Mouse (Mus musculus) small intestine, adult 2 months (tissue): ENCODE data around the gene Myl7. TPM values are rescaled to one million over a fixed set of nuclear protein-coding genes. Genes with fewer than 3 reads are reported as not detected.
A peak's percentile ranks its signal among the peaks of the same experiment; 100 is the strongest.

Source experiments
- H3K27ac ChIP-seq: fragments of 200-500 bp; 2 replicates; pipeline ENCODE4 v1.5.1; 2012; ENCODE audit warnings: low read depth, low read length, control low read depth, inconsistent platforms; ENCODE audit not compliant: insufficient read depth
- H3K27me3 ChIP-seq: fragments of 200-500 bp; 2 replicates; pipeline ENCODE4 v1.6.1; 2012; ENCODE audit warnings: mild to moderate bottlenecking, moderate library complexity, low read length, inconsistent platforms; ENCODE audit not compliant: control insufficient read depth, insufficient read depth
- H3K36me3 ChIP-seq: fragments of 200-500 bp; 2 replicates; pipeline ENCODE4 v1.6.1; 2012; ENCODE audit warnings: mild to moderate bottlenecking, low read length, control low read depth, inconsistent platforms; ENCODE audit not compliant: control insufficient read depth, insufficient read depth
- H3K4me1 ChIP-seq: fragments of 200-500 bp; 2 replicates; pipeline ENCODE4 v1.6.1; 2012; ENCODE audit warnings: low read length, inconsistent platforms, mixed read lengths; ENCODE audit not compliant: control insufficient read depth, insufficient read depth, insufficient read length
- H3K4me3 ChIP-seq: fragments of 200-500 bp; 2 replicates; pipeline ENCODE4 v1.5.1; 2012; ENCODE audit warnings: low read depth, mild to moderate bottlenecking, control low read depth, inconsistent platforms, low read length, moderate library complexity
- CTCF ChIP-seq: fragments of 200-500 bp; IDR thresholded peaks from 2 replicates; pipeline ENCODE4 v1.5.1; 2012; ENCODE audit warnings: low read depth, mild to moderate bottlenecking, control low read depth, inconsistent platforms, low read length, moderate library complexity, mixed read lengths; ENCODE audit not compliant: insufficient replicate concordance, insufficient read length; ENCODE audit errors: extremely low read depth
- POLR2A ChIP-seq: fragments of 200-500 bp; IDR thresholded peaks from 2 replicates; pipeline ENCODE4 v1.6.1; 2012; ENCODE audit warnings: low read depth, mild to moderate bottlenecking, control low read depth, inconsistent platforms, low read length, moderate library complexity
- WGBS: fragments of 180-500 bp; shearing (Covaris S2); methylation state at CpG from one replicate; pipeline ENCODE4 v1.1.7; 2018; 5-methylcytosine and 5-hydroxymethylcytosine counted together
- polyA plus RNA-seq: library from polyadenylated mRNA; depleted of rRNA; stranded (reverse); fragments of >200 nt; gene quantifications from 2 replicates; pipeline ENCODE4 v1.2.3, GENCODE M21; 2012

The Myl7 gene
- polyA plus RNA-seq, 1 experiment, result 9.7 TPM

- Histone ChIP-seq H3K4me1 (peaks cover 9% of the 10 kb centered on the region), H3K27ac (no peak overlapping the region), H3K27me3 (no peaks in the 10 kb centered on the region), H3K36me3 (no peaks in the 10 kb centered on the region), H3K4me3 (no peak overlapping the region)
- WGBS, result 82% methylated on average over 2 of the region's 2 CpGs
- TF ChIP-seq CTCF (no peak), POLR2A (no peak)
Observed at GRCm38 (mm10) chr11:5903844-5904243, 5.3 kb upstream of the Myl7 start.

- Histone ChIP-seq H3K4me1 (peaks cover 23% of the 10 kb centered on the region), H3K4me3 (peak overlapping the region; percentile 36; the same call in 1 of the 2 replicates), H3K27ac (no peak overlapping the region), H3K27me3 (no peaks in the 10 kb centered on the region), H3K36me3 (no peaks in the 10 kb centered on the region)
- 42% methylated on average over 6 of the region's 6 CpGs for WGBS
- TF ChIP-seq POLR2A, result no peak
- TF ChIP-seq CTCF, result no peak
Observed at GRCm38 (mm10) chr11:5902390-5902789, 3.8 kb upstream of the Myl7 start.

- Histone ChIP-seq H3K36me3 (no peaks in the 10 kb centered on the region), H3K27ac (no peak overlapping the region), H3K27me3 (no peaks in the 10 kb centered on the region), H3K4me1 (peaks cover 27% of the 10 kb centered on the region), H3K4me3 (peak overlapping the region; percentile 36)
- TF ChIP-seq POLR2A (no peak), CTCF (no peak)
- 12% methylated on average over 32 of the region's 32 CpGs for WGBS
Observed at GRCm38 (mm10) chr11:5901950-5902349, 3.4 kb upstream of the Myl7 start.

GRCm38 (mm10) chr11:5901320-5901719 lies 2.7 kb upstream of the Myl7 start:
- Histone ChIP-seq H3K27me3 (no peaks in the 10 kb centered on the region), H3K27ac (no peak overlapping the region), H3K36me3 (no peaks in the 10 kb centered on the region), H3K4me3 (no peak overlapping the region), H3K4me1 (peaks cover 29% of the 10 kb centered on the region)
- no peak for TF ChIP-seq POLR2A
- no peak for TF ChIP-seq CTCF
- 65% methylated on average over 3 of the region's 3 CpGs for WGBS

GRCm38 (mm10) chr11:5899286-5899685 lies 704 bp upstream of the Myl7 start:
- peaks cover 41% of the 10 kb centered on the region for H3K4me1 ChIP-seq
- H3K4me3 ChIP-seq, result no peak overlapping the region
- 97% methylated on average over 10 of the region's 10 CpGs for WGBS
- TF ChIP-seq CTCF (no peak), POLR2A (no peak)
- H3K27ac ChIP-seq, result no peak overlapping the region
- no peaks in the 10 kb centered on the region for H3K36me3 ChIP-seq
- H3K27me3 ChIP-seq, result no peaks in the 10 kb centered on the region

- no peaks in the 10 kb centered on the region for H3K36me3 ChIP-seq
- peak overlapping the region; percentile 32; the same call in 1 of the 2 replicates for H3K27ac ChIP-seq
- 49% methylated on average over 10 of the region's 10 CpGs for WGBS
- peaks cover 48% of the 10 kb centered on the region for H3K4me1 ChIP-seq
- peak overlapping the region; percentile 31 for H3K4me3 ChIP-seq
- TF ChIP-seq POLR2A (no peak), CTCF (no peak)
- H3K27me3 ChIP-seq, result no peaks in the 10 kb centered on the region
Observed at GRCm38 (mm10) chr11:5897839-5898238, 743 bp downstream of the Myl7 start.

GRCm38 (mm10) chr11:5897230-5897629 lies 1.4 kb downstream of the Myl7 start:
- H3K4me1 ChIP-seq, result peaks cover 53% of the 10 kb centered on the region
- no peaks in the 10 kb centered on the region for H3K36me3 ChIP-seq
- no peaks in the 10 kb centered on the region for H3K27me3 ChIP-seq
- no peak overlapping the region for H3K27ac ChIP-seq
- TF ChIP-seq CTCF, result no peak
- no peak for TF ChIP-seq POLR2A
- H3K4me3 ChIP-seq, result peak overlapping the region; percentile 31
- WGBS, result 29% methylated on average over 16 of the region's 16 CpGs

- no peak overlapping the region for H3K27ac ChIP-seq
- 95% methylated on average over 6 of the region's 6 CpGs for WGBS
- H3K36me3 ChIP-seq, result no peaks in the 10 kb centered on the region
- no peaks in the 10 kb centered on the region for H3K27me3 ChIP-seq
- no peak overlapping the region for H3K4me3 ChIP-seq
- TF ChIP-seq POLR2A (no peak), CTCF (no peak)
- H3K4me1 ChIP-seq, result peaks cover 48% of the 10 kb centered on the region
Observed at GRCm38 (mm10) chr11:5893807-5894206, 4.8 kb downstream of the Myl7 start.
